In the genomic region with DNA sequence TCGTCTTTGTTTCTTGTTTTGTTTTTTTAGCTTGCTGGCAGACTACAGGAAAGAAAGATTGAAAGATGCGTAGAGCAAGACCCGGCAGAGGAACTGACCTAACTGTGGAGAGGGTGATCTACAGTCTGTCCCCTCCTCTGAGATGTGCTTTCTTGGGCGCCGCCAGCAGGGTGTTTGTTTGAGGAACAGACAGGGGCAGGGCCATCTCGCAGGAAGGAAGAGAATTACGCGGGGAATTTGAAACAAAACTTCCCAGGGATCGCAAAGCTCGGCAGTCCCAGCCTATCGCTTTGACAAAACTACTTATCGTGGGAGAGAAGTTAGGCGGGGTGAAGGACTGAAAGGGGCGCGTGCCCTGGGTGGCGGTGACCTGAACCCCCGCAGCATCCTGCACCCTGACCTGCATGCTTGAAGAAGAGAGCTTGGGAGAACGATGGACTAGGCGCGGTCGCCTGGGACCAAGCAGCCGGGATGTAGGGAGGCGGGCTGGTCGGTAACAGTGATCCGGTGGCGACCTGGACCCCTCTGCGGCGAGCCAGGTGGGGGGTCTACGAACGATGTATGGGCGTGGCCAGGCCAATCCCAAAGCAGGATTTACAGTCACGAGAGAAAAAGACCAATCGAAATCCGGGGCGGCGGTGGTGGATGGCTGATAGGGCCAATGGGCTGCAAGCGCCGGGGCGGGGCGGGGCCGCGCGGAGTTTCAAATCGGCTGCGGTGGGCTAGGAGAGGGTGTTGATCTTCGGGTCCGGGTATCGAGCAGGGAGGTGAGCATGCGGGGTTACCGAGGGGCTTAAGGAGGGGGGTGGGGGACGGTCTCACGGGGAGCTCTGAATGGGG, we compare ENCODE assay signal across 8 mouse cellular contexts. TPM values are rescaled to one million over a fixed set of nuclear protein-coding genes. Genes with fewer than 3 reads are reported as not detected.
A peak's percentile ranks its signal among the peaks of the same experiment; 100 is the strongest.
DNase-seq lines count a peak whose midpoint lies in the region; ATAC-seq lines count a peak whose summit lies in the region.

A gene (plus strand): TSS at position 265 of the 840 bp plus-strand sequence.

- H3K27me3 ChIP-seq in hindbrain, embryonic 10.5 days (ENCODE audit: insufficient read depth, poor library complexity, severe bottlenecking) = peaks cover 15% of the 10 kb centered on the region; the same call in 1 of the 2 replicates

- H3K9me3 ChIP-seq in hindbrain, embryonic 10.5 days = no peaks in the 10 kb centered on the region

- peak within 1 kb of the TSS; percentile 80 for H3K4me3 ChIP-seq in hindbrain, embryonic 10.5 days

- H3K4me1 ChIP-seq in hindbrain, embryonic 10.5 days (replicated peaks) = peaks cover 73% of the 10 kb centered on the region

- peaks cover 35% of the 10 kb centered on the region for H3K36me3 ChIP-seq in hindbrain, embryonic 10.5 days

- peak within 1 kb of the TSS; percentile 95 for H3K27ac ChIP-seq in hindbrain, embryonic 10.5 days

- ATAC-seq in frontal cortex, adult (ENCODE audit: low TSS enrichment) = peak; percentile 70

- peak; percentile 86 for DNase-seq in MEL-GATA-1-ER (ENCODE audit: extremely low read depth, low read depth)
- DNase-seq in cerebellum, adult 18-20 months = peak; percentile 79 to 82
- DNase-seq in hindbrain, embryonic 10.5 days (ENCODE audit: low spot score) = peak; percentile 97
- DNase-seq in layer of hippocampus, postnatal 25 days (ENCODE audit: extremely low spot score in 1 of 2, low spot score in 1 of 2) = peak; percentile 55 to 77
- DNase-seq in lung, postnatal 25 days (ENCODE audit: low spot score) = peak; percentile 76
- DNase-seq in retina, embryonic 14.5 days (ENCODE audit: low spot score) = peak; percentile 96
- peak; percentile 94 for DNase-seq in thymus, postnatal 4 days

- under 1% methylated on average over 52 of the region's 52 CpGs for WGBS in hindbrain, embryonic 10.5 days

RNA-seq across cellular contexts. Expression of the gene that starts here (rescaled TPM):
- polyA plus RNA-seq in hindbrain, embryonic 10.5 days (2016; fragmentation: Nextera tagmentation; extraction: Ambion mirVana) = 228 and 229 TPM in 2 replicates
- total RNA-seq in layer of hippocampus, postnatal 25 days (2021) = under 1 TPM; 0.40 to 0.89 TPM

Comparison
In these comparisons a context has a peak if more than half of its experiments do, and no peak if none do; other contexts are left out.
1. Peak in every context shown above with its lines: DNase-seq, ATAC-seq, H3K4me3 ChIP-seq and H3K27ac ChIP-seq.
2. Peak in DNase-seq in layer of hippocampus, postnatal 25 days; RNA of the gene not detected or under 1 TPM.